Mouse (Mus musculus) mature B cell (primary cell): ENCODE results near the gene Olfr584.

Experiments
- in situ Hi-C: fragments of 300-500 bp; cut with MboI; formaldehyde crosslinking; loops from 2 replicates; pipeline ENCODE4 v1.14.3; 2019

Olfr584 gene

DNA sequence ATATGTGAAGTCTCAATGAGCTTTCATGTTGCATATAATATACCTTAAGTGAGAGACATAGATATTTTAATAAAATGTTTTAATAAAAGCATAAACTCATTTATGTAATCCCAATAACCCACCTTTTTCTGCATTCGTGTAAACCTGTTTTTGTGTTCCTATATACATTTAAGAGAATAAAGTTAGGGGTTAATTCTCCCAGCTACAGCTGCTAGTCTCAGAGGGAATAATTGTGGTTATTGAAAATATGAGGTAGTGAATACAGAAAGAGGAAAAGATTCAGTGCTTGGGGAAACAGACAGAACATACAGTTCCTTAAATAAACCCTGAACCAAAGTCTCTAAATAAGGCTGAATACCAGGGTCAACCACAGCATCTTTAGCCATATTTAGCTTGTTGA lies at the start of gene Olfr584:
Olfr584 (plus strand) TSS at position 301 of the 400 bp plus-strand sequence.
- in situ Hi-C loops: no loop called here

DNA sequence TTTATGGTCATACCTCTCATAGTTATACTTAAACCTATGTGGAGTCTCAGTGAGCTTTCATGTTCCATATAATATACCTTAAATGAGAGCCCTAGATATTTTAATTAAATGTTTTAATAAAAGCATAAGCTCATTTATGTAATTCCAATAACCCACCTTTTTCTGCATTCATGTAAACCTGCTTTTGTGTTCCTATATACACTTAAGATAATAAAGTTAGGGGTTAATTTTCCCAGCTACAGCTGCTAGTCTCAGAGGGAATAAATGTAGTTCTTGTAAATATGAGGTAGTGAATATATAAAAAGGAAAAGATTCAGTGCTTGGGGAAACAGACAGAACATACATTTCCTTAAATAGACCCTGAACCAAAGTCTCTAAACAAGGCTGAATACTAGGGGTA lies 44.0 kb upstream of the Olfr584 start, which contains the start of gene Olfr582:
Olfr582 (plus strand) TSS at position 301 of the 400 bp plus-strand sequence.
- in situ Hi-C loops: no loop called here

DNA sequence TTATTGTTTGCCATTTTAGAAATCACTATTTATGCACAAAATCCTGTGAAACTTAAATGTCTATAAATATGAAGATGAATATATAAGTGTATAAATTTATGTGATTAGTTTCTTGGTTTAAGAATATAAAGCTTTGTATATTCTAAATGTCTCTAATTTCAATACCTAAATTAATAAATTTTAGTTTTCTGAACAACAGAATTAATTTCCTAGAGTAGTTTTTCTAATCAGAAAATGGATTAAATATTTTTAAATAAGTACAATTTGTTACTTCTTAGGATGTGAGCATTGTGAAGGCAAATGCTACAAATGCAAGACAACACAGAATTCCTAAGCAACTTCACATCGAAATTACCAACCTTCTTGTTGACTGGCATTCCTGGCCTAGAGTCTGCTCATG lies 30.7 kb upstream of the Olfr584 start, which contains the start of gene Olfr583:
Olfr583 (plus strand) TSS at position 301 of the 400 bp plus-strand sequence.
- in situ Hi-C loops: no loop called here

DNA sequence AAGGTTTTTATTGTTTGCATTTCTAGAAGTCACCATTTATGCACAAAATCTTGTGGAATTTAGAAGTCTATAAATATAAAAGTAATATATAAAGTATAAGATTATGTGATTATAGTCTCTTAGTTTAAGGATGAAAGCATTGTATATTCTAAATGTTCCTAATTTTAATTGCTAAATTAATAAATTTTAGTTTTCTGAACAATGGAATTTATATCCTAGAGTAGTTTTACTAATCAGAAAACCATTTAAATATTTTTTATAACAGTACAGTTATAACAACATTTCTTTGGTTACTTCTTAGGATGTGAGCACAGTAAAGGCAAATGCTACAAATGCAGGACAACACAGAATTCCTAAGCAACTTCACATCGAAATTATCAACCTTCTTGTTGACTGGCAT lies 15.7 kb downstream of the Olfr584 start, which contains the start of gene Olfr585:
Olfr585 (plus strand) TSS at position 301 of the 400 bp plus-strand sequence.
- in situ Hi-C loops: no loop called here

DNA sequence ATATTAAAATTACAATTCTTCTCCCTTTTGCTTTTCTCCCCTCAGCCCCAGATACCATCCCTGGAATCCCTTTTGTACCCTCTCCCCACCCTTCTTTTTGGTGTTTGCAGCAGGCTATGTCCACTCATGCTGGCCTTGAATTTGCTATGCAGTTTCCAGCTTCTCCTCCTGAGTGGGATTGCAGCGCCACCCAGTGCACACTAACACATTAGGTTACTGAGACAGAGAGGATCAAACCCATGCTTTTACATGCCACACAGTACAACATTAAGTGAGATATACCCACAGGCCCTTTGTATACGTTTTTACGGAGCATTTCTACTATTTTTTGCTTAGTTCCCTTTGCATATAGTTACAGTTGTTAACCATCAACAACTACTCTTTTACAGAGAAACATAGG lies 37.7 kb downstream of the Olfr584 start:
- in situ Hi-C loops: no loop called here

DNA sequence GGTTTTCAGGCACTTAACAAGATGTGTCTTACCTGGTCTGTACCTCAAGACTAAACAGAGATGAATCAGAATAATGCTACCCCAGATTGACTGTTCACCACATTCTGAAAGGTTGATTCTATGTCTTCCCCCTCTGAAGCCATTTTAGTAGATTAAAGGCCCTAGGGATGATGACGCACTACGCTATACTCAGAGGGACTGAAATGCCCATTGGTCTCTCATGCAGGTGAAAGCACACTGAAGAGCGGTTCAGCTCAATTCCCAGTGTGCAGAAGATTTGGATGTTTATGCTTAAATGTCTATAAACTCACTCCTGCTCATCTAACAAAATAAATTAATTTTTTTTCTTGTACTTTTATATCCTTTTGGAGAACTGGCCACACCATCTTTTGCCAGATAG lies 43.9 kb downstream of the Olfr584 start, which contains the start of gene Olfr586:
Olfr586 (minus strand) TSS at position 101 of the 400 bp plus-strand sequence.
- in situ Hi-C loops: no loop called here
